Mouse (Mus musculus) liver, embryonic 14.5 days (tissue): Measurements from ENCODE around the gene Ipo13.

Experiments
- CTCF ChIP-seq: IDR thresholded peaks from 2 replicates; pipeline ENCODE4 v1.5.1; 2016; ENCODE audit warnings: antibody characterized with exemption, low read depth, control low read depth
- EP300 ChIP-seq: IDR thresholded peaks from 2 replicates; pipeline ENCODE4 v1.6.1; 2016; ENCODE audit warnings: antibody characterized with exemption, low read depth

DNA sequence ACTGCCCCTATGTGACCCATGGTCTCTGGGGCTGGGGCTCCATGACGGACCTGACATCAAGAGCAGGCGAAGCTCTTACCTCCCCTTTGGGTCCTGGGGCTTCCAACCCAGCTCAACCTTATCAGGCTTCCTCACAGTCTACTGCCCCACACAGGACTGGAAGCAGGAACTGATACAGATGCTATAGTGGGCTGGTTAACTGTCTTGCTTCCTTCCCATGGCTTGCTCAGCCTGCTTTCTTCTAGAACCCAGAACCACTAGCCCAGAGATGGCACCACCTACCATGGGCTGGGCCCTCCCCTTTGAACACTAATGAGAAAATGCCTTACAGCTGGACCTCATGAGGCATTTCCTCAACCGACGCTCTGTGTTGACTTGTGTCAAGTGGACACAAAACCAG is 2.6 kb upstream of the Ipo13 start:
- TF ChIP-seq CTCF (no peak), EP300 (no peak)
